Mouse (Mus musculus) adipocyte (in vitro differentiated cells): Measurements from ENCODE around the gene Sec31a.

Experiments
- DNase-seq: peaks from one replicate; pipeline ENCODE4 v3.0.0-alpha.2; 2016; ENCODE audit warnings: low spot score

Gene Sec31a

DNA sequence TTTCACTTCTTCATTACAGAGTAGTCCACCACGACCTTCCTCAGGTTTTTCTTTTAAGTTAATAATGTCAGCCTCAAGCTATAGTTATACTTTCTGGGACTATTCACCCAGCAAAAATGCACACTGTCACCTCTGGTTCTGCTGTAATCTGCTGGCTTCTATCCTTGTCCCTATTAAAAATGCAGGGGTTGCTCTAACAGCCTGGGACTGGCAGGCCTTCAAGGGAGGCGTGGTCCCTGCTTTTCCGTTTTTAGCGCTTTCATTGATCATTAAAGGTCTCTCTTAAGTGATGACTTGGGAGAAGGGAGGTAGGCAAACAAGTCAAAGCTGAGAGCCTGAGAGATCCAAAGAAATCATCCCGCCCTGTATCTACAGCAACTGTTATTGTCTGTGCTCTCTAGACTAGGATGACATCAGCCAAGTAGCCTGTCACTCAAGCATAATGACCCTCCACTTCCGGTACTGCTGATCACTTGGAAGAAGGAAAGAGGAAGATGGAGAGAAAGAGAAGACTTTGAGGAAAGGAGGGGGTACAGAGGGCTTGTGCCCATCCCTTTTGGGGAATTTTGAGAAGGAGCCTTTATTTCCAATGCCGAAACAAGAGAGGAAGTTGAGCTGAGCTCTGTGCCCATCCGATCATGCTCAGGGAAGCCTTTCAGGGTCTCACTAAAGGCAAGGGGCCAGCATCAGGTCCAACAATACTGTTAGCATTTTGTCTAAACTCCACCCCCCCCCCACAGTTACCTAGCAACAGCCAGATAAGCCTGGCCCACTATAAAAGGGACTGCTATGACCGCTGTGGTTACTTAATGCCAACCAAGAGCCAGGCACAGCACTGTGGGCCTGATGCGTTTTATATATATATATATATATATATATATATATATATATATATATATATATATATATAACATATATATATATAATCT is 66.5 kb downstream of the Sec31a start:
- DNase-seq, result no peak

DNA sequence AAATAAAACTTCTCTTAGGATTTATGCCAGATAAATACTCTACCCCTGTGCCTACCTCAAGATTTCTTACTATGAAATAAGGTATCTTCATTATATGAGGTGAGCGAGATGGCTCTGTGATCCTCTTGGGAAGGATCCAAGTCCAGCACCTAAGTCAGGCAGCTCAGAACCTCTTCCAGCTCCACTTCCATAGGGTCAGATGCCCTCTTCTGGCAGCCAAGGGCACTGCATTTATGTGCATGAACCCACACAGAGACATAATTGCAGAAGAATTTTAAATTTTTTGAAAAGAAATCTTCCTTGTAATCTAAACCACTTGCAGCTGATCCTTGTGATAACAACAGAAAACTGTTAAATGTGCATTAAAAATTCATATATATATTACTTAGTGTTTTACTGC is 70.9 kb downstream of the Sec31a start:
- peak; percentile 15 for DNase-seq

DNA sequence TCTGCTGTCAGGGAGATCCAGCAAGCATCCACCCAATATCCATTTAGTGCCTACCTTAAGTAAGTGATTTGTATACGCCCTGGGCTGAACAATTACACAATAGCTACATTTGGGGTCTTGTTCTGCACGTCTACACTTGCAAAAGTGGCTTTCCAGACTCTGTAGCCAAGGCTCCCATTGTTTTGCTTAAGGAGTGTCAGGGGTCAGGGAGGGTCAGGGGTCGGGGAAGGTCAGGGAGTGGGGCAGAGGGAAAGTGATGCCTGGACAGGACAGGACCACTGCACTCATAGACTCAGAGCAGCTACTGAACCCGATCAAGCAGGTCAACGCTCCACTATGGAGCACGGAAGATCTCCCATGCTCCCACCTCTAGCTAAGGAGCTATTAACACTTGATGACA is 72.9 kb downstream of the Sec31a start:
- DNase-seq, result no peak

DNA sequence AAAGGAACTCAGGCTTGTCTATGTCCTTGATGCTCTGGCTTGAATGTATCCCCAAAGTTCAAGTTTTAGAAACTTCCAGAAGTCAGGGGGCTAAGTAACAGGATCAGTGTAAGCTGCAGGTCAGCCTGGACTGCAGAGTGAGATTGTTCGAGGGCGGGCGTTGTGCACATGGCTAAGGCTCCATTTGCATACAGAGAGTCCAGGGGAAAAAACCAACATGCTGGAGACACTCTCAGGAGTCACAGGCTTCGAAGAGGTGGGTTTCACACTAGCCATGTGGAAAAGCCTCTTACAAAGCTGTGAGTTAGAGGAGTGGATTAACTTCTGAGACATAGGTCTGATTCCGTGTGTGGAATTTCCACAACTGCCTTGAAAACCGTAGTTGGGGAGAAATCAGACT is 73.6 kb downstream of the Sec31a start:
- no peak for DNase-seq

DNA sequence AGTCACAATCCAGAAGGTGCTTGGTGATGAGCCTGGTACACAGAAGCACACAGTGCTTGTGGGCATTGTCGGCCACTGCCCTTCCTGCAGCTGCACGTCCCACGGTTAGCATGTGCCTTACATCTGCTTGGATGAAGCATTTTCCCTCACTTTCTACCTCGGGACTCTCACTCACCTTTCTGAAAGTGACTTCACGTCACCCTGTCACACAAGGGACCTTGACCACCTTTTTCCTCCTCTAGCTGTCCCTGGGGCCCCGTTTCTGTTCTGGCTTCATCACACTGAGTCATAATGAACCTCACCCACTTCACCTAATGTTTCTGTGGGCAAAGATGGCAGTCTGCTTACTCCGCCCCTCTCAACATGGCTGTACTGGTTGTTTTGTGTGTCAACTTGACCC is 75.0 kb downstream of the Sec31a start:
- DNase-seq, result no peak

DNA sequence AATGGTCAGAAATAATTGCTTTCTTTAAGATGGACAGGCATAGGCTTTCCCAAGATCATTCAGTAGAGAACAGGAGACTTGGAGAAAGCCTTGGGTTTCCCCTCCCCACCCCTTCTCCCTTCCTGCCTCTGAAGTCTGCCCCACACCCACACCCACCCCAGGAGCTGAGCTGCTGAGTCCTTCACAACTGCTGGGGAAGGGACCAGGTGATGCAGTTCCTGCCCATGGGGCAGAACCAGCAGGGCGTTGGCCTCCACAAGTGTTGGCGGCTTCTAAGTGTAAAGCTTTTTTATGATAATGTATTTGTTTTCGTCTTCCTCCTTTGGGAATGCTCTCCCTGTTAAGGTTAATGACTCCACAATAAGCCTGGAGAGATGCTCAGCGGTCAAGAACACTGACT is 78.2 kb downstream of the Sec31a start:
- no peak for DNase-seq

DNA sequence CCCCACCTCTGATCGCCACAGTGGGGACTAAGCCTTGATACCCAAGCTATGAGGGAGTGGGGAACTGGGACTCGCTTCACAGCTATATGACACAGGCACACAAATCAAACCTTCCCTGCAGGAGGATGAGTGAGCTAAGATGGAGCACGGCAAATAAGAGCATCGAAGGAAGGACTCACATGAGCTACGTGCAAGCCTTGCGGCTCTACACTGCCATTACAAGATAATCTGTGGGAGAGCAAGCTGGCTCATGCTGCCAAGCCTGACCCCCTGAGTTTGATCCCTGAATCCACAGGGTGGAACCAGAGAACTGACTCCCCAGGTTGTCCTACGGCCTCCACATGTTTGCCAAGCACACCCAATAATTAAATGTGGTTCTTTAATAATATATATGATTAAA is 79.2 kb downstream of the Sec31a start:
- no peak for DNase-seq

DNA sequence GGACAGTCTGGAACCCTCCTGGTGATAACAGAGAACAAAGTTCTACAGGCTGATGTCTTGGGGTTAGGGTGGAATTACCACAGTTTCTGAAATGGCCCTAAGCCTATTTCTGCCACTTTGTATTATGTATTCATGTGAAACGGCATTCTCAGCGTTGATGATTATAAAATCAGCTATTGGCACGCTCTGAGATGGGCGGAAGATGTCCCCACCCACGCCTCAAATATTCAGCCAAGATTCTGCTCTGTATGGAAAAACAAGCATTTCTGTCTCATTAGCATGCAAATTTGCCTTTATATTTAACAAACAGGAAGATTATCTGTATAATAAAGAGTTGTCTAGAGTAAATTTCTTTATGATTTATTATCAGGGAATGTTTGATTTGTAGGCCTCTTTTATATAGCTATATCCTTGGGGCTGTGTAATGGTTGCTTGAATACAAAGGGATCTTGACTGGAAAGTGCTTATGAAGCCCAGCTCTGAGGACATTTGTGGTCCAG is 80.4 kb downstream of the Sec31a start:
- DNase-seq, result no peak

DNA sequence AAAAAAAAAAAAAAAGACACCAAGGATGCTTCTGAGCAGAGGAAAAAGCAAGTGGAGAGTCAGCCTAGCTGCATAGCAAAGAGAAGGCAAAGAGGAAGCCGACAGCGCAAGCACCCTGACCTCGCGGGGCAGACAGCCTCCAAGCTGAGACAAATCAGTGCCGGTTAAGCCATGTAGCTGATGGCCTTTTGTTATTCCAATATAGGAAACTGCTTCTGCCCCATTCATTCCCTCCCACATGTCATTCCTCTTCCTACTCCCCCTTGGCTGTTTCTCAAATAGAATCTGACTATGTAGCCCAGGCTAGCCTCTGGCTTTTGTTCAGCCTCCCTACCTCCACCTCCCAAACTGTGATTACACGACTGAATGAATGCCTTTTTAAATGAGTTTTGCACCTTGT is 81.3 kb downstream of the Sec31a start:
- no peak for DNase-seq

DNA sequence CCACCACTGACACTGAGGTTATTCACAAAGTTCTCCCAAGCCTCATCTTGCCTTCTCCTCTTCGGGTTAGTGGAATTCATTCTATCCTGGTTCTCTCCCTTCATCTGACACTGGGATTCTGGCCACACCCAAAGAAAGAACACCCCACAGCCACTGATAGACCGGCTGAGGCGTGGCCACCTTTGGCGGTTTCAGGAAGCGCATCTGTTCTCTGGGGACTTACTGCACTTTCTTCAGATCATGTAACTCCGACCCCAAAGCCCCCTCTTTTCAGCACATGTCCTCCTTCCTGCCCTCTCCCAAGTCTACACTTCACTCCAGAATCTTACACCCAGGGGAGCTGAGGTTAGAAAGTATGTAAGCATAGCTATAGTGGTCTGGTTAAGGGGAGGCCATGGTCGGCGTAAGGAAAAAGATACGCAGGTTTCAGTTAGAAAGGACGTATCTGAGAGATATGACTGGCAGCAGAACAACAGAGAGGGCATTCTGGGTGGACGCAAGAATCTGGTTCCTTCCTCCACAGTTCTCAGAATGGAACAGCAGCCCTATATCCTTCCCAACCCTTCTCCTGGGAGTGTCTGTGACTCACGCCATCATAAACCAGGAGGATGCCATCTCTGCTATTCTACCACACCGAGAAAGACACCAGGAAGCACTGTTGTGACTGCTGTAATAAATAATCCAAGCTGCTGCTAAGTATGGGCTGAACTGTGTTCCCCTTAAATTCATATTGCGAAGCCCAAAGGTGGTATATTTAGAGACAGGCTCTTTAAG is 82.2 kb downstream of the Sec31a start:
- DNase-seq, result no peak

DNA sequence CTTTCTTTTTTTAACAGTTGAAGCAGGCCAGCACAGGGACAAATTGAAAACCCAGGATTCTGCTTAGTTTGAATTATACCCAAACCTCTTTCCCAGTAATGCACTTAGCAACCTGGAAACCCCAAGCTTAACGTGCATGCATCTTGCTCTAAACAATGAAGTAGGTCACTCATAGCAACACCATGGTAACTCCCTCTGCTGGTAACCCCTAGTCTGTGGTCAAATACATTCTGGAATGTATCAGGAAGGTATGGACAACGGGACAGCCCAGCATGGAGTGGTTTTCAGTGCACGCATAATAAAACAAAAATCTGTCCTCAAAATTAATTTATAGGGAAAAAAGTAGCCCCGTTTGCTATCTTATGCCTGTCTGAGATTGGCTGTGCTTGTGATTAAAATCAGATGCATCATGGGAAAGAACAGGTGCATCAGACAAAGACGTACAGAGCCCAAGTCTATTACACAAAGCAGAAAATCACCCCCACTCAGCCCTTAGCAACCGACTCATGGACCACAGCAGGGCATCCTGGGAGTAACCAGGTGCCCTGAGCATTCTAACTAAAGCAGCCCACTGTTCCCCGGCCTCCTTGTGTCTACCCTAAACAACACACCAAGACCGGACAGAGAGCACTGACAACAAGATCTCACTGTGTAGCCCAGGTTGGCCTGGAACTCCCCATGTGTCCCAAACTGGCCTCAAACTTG is 83.6 kb downstream of the Sec31a start:
- DNase-seq, result no peak

DNA sequence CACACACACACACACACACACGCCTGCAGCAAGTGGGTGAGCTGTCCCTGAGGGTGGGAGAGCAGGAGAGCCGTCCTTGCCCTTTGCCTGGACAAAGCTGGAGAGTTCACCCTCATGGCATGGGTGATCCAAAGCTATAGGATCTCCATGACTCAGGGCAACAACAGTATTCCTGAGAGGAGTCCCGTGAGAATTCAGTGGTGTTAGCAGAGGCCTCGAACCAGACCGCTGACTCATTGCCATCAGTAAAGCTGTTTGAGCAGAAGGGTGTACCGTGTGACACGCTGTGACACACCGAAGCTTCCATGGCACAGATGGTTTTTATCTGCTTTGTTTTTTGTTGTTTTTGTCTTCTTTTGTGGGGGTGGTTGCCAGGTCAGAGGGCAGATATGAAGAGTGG is 84.4 kb downstream of the Sec31a start:
- DNase-seq, result no peak

DNA sequence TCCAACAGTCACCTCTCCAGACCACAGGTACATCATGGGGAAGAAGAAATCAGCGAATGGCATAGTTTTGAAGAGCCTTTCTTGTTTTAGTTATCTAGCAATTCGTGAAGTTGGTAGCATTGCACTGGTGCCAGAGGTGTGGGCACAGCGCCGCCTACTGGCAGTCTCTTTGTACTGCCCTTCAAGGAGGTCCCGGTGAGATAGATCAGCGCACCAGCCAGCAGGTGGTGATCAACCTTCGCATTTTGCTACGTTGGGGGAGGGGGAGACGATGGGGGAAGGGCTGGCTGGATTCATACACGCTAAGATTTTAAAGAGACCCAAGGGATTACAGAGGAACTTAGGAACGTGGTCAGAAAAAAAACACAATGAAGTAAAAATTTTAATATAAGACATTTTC is 94.0 kb downstream of the Sec31a start:
- peak; percentile 77 for DNase-seq

DNA sequence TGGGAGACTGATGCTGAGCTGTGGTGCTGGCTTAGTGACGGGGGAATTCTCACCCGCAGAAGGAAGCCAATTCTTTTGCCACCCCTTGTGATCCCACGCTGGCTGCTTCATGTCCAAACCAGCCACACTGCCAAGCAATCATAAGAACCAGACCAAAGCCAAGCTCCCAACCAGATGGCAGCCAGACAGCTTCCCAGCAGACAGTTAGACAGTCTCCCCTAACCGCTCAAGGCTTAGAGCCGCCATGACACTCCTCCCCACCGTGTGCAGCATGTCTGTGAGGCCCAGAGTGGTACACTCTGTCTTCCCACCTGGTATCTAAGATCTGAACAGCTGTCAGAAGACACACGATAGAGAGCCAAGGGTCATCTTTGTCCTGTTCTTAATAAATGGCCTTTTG is 98.2 kb downstream of the Sec31a start:
- DNase-seq, result no peak

DNA sequence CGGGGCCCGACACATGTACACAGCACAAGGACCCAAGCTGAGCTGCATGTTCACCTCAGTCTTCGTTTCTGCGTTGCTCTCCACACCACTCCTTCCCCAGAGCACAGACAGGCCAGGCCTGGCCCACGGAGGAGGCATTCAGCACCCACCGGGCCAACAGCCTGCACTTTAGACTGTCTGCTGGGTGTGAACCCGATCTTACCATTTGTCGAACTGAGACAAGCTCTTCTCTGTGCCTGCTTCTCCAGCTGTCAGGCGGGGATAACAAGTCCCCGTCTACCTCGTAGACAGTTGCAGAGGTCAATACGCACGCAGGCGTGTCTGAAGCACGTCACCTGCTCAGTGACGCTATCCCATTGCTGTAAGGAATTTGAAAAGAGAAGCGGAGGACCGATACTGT is 99.0 kb downstream of the Sec31a start:
- no peak for DNase-seq

DNA sequence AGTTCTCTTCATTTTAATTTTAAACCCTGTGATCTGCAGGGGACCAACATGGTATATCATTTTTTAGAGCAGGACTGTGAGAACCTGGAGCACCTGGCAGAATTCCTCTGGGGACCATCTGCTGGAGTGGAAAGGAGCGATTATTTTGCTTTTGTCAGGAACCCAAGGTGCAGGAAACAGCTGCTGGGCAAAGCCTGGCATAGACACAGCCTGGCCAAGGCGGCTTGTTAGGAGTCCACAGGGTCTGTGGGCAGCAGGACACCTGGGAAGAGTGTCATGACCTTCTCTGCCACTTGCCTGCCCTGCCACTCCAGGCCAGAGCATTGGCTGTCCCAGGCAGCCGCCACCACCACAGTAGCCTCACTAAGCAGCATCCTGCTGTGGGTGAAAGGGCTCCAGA is 100.4 kb downstream of the Sec31a start:
- DNase-seq, result no peak

DNA sequence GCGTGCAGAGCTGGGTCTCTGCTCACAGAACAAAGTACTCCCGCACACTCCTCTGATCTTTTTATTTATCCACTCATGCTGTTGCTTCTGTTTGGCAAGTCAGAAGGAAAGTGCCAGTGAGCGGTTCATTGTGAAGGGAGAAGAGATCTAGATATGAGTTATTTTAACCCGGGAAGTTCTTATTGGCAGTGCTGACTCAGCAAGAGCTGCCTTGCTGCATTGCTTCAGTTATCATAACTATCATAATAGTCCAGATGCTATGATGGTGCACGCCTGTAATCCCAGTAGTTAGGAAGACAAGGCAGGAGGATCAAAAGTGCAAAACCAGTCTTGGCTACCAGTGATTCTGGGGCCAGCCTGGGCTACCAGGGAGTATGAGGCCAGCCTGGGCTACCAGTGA is 103.6 kb downstream of the Sec31a start:
- no peak for DNase-seq
